Mouse (Mus musculus) cerebellum, adult 8-10 months (tissue): ENCODE data around the gene Ccdc169.
"Not testable (repeated sequence)": the region's sequence is repeated elsewhere in the genome, so short reads cannot be mapped to it uniquely, and the experiment has no call there.

Experiments used
- DNase-seq: peaks from one replicate; pipeline ENCODE4 v3.0.0; 2022

Gene Ccdc169

GRCm38 (mm10) chr3:55203621-55204020 is 66.5 kb downstream of the Ccdc169 start:
- not testable (repeated sequence) for DNase-seq

DNA sequence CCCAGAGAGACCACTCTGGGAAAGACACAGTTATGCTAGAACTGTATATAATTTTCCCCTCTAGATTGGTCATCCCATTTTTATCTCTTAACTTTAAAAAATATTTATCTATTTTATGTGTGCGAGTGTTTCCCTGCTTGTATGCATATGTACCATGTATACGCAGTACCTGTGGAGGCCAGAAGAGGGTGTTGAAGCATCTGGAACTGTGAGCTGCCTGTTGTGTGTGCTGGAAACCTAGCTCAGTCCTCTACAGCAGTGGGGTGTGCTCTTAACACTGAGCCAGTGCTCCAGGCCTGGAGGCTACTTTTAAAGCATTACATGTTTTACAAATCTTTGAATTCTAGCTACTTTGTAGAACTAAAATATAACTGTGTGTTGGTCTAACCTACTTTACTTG is 69.3 kb downstream of the Ccdc169 start:
- no peak for DNase-seq

GRCm38 (mm10) chr3:55207665-55208064 is 70.5 kb downstream of the Ccdc169 start:
- no peak for DNase-seq

DNA sequence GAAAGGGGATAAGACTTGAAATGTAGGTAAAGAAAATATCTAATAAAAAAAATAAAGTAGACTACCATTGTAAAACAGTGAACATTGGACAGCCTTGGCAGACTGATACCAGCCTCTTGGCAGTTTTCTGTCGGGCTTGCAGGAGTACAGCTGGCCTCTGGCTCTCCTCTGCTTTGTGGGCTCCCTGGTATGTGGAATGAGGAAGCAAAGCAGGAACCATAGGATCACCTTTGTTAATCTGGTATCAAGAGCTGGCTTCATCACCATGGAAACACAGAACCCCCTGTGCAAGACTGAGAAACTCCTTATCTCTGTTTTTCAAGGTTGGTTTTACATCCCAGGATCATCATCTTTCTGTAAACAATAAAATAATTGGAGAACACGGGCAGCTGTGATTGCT is 75.1 kb downstream of the Ccdc169 start:
- no peak for DNase-seq

DNA sequence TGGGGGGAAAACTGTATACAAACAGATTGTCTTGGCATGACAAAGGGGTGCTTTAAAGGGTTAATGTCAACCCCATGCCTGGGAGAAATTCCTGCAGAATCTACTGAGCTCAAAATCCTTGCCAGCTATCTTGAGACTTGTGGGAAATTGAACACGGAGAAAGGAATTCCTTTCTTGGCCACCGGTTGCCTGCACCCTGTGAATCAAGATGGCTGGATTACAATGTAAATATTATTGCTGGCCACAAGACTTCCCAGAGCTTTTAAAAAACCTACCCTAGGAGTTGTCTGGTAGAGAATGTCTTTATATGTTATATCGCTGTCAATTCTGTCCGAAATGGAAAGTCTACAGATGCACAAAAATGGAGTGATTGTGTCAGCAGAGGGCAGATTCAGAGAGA is 76.6 kb downstream of the Ccdc169 start:
- no peak for DNase-seq

DNA sequence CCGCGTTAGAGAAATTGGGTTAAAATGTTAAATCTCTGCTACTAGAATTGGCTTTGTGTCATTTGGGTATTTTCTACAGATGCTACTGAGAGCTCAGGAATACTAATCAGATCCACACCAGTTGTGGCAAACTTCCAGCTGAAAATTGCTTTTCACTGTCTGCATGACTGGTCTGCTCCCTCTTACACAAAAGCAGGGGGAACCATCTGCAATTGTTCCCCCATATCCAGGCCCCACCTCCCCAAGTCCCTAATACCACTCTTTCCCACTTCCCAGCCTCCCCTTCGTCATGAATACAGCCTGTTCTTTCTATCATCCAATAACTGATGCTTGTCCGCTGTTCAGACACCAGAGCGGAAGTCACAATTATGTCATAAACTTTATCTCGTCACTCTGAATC is 77.3 kb downstream of the Ccdc169 start:
- no peak for DNase-seq

DNA sequence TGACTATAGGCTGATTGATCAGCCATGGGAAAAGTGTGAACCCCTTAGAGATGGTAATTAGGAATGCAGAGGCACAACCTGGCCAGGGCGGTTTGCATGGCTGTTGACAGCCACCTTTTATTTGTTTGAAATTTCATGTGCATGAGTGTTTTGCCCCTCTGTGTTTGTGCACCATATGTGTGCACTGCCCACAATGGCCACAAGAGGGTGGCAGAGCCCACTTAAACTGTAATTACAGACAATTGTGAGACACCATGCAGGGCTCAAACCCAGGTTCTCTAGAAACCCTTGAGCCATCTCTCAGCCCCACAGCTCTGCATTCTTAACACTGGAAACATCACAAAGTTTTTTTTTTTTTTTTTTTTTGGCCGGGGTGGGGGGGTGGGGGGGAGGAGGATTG is 85.4 kb downstream of the Ccdc169 start:
- DNase-seq: no peak
